Mouse (Mus musculus): ENCODE measurements around the gene Hacd4. TPM values are rescaled to one million over a fixed set of nuclear protein-coding genes. Genes with fewer than 3 reads are reported as not detected.
"Not testable (repeated sequence)": the region's sequence is repeated elsewhere in the genome, so short reads cannot be mapped to it uniquely, and the experiment has no call there.

Hacd4 gene
- polyA plus RNA-seq, 1 experiment from 2014 or later: 13.4 TPM

DNA sequence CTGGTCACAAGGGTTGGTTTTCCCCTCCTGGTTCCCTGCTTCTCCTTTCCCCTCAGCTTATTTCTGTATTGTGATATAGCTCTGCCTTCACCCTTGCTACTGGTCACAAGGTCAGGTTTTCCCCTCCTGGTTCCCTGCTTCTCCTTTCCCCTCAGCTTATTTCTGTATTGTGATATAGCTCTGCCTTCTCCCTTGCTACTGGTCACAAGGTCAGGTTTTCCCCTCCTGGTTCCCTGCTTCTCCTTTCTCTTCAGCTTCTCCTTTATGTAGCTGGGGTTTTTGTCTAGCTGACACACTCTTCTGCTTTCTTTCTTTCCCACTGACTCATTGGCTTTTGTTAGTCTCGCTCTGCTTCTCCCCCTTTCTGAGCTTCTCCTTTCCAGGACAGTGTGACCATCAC lies 48.1 kb downstream of the Hacd4 start:
- H3K4me3 ChIP-seq (replicated peaks); H3K9me3 ChIP-seq: not testable (repeated sequence)
- 83% methylated on average over 1 of the region's 1 CpGs for WGBS

DNA sequence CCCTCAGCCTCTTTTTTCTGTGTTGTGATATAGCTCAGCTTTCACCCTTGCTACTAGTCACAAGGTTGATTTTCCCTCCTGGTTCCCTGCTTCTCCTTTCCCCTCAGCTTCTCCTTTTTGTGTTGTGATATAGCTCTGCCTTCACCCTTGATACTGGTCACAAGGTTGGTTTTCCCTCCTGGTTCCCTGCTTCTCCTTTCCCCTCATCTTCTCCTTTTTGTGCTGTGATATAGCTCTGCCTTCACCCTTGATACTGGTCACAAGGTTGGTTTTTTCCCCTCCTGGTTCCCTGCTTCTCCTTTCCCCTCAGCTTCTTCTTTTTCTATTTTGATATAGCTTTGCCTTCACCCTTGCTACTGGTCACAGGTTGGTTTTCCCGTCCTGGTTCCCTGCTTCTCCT lies 48.7 kb downstream of the Hacd4 start:
- Histone ChIP-seq H3K27me3 (replicated peaks) (no peaks in the 10 kb centered on the region), H3K36me3 (no peaks in the 10 kb centered on the region), H3K4me3 (replicated peaks) (no peak overlapping the region), H3K4me1 (no peaks in the 10 kb centered on the region), H3K27ac (no peak overlapping the region), H3K9me3 (no peaks in the 10 kb centered on the region), H3K4me2 (no peak overlapping the region), H3K9ac (no peak overlapping the region)
- WGBS: 56% methylated on average over 1 of the region's 1 CpGs
- no peak for ATAC-seq (ENCODE audit: insufficient read depth, low FRiP score, low read depth)

More for the DNA sequence above, 48.1 kb downstream of the Hacd4 start:
- H3K4me2 ChIP-seq; H3K4me1 ChIP-seq; H3K27ac ChIP-seq; H3K27me3 ChIP-seq (replicated peaks); H3K36me3 ChIP-seq; ATAC-seq (ENCODE audit: insufficient read depth, low FRiP score, low read depth); H3K9ac ChIP-seq: not testable (repeated sequence)

DNA sequence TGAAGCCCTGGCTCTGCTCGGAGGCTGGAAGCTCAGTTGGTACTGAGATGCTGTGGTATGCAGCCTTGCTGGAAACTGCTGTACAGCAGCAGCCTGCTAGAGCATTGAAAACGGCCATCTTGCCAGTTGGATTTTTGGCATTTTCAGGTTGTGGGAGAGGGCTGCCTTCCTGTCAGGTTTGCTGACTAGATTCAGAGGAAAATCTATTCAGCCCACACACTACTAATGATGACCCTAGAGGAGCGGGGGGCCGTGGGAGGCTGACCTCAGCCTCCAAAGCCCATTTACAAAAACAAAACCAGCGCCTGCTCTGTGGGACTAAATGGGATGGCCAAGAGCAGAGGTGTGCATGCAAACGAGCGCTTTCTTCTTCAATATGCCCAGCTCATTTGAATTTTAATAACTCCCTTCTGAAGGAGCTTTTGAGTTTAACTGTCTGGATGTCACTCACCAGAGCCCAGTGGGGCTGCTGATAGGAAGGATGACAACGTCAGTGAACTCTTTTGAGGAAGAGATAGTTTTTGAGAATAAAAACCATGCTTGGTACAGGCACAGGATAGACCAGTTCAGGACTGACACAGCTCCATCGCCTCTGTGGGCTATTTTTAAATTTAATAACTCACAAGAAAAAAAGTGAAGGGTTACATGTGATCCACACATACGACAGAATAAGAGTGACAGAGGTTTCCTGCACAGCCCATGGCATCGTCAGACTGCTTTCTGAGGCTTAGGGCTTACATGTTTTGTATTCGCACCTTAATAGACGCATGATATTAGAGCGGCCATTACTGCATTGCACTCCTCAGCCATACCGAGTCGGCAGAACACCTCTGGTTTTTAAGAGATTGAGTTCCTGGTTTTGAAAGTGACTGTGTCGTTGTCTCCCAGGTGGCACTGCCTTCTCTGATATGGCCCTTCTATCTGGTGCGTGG lies 66.2 kb downstream of the Hacd4 start:
- H3K4me2 ChIP-seq: no peak overlapping the region
- no peaks in the 10 kb centered on the region; the same call in 1 of the 2 replicates for H3K36me3 ChIP-seq
- H3K27me3 ChIP-seq (replicated peaks): no peaks in the 10 kb centered on the region
- no peak overlapping the region for H3K9ac ChIP-seq
- no peaks in the 10 kb centered on the region for H3K9me3 ChIP-seq
- no peak overlapping the region for H3K27ac ChIP-seq
- no peaks in the 10 kb centered on the region for H3K4me1 ChIP-seq
- no peak for ATAC-seq (ENCODE audit: insufficient read depth, low FRiP score, low read depth)
- 83% methylated on average over 18 of the region's 18 CpGs for WGBS
- H3K4me3 ChIP-seq (replicated peaks): no peak overlapping the region

DNA sequence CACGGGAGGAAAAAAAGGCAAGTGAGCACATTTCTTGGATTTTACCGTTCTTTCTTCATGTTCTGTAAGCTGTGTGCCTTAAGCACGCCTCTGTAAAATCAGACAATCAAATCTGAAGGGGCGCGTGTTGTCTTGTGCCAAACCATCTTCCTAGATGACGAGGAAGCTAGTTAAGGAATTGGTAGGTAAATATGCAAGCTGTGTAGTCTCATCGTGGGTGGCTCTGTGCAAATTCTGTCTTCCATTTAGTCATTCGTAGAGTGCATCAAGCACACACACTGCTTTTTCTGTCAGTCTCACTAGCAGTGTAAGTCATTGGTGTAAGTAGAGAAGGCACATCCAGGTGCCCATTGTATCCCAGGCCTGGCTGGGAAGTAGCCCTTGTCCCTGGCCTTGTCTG lies 67.9 kb downstream of the Hacd4 start:
- Histone ChIP-seq H3K4me1 (no peaks in the 10 kb centered on the region), H3K27ac (no peak overlapping the region), H3K36me3 (no peaks in the 10 kb centered on the region; the same call in 1 of the 2 replicates), H3K4me2 (no peak overlapping the region), H3K27me3 (replicated peaks) (no peaks in the 10 kb centered on the region), H3K4me3 (replicated peaks) (no peak overlapping the region), H3K9me3 (no peaks in the 10 kb centered on the region), H3K9ac (no peak overlapping the region)
- ATAC-seq (ENCODE audit: insufficient read depth, low FRiP score, low read depth): no peak
- WGBS: 93% methylated on average over 8 of the region's 8 CpGs

DNA sequence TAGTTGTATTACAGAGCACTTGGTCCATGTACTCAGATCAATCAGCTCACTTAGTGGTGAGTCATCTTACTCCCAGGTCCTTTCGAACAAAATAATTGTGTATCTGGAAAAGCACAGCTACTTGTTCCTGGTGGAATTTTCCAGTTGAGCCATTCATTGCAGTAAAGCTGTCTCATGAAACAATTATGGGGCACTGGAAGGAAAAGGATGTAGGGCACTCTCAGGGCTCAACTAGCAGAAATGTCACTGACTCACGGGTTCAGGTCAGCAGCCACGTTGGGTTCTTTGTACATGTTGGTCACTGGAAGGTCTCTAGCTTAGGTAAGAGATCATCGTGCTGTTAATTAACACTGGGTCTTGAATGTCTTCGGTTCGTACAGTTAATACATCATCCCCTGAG lies 68.8 kb downstream of the Hacd4 start:
- no peak overlapping the region for H3K4me3 ChIP-seq (replicated peaks)
- H3K4me1 ChIP-seq: no peaks in the 10 kb centered on the region
- H3K9ac ChIP-seq: no peak overlapping the region
- no peaks in the 10 kb centered on the region for H3K27me3 ChIP-seq (replicated peaks)
- no peaks in the 10 kb centered on the region; the same call in 1 of the 2 replicates for H3K36me3 ChIP-seq
- no peak overlapping the region for H3K4me2 ChIP-seq
- 85% methylated on average over 6 of the region's 6 CpGs for WGBS
- no peak for ATAC-seq (ENCODE audit: insufficient read depth, low FRiP score, low read depth)
- H3K9me3 ChIP-seq: no peaks in the 10 kb centered on the region
- H3K27ac ChIP-seq: no peak overlapping the region

DNA sequence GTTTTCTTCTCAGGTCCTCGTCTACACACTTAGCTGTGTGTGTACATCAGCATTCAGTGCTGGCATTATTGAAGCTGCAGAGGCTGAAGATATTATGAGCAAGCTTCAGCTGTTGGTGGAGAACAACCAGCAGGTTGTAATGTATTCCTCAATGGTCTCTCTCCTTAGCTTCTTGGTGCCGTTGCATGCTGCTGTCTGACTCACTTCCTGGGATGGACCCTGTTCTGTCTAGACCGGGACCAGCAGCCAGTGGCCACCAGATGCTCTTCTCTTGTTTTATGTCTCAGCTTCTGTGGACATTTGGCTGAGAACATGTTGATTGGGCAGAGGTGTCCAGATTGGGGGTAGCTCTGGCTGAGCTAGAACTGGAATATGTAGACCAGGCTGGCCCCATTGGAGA lies 81.3 kb downstream of the Hacd4 start:
- Histone ChIP-seq H3K4me1 (no peaks in the 10 kb centered on the region), H3K36me3 (no peaks in the 10 kb centered on the region), H3K9me3 (no peaks in the 10 kb centered on the region), H3K4me3 (replicated peaks) (no peak overlapping the region), H3K4me2 (no peak overlapping the region), H3K9ac (no peak overlapping the region), H3K27ac (no peak overlapping the region), H3K27me3 (replicated peaks) (no peaks in the 10 kb centered on the region)
- ATAC-seq (ENCODE audit: insufficient read depth, low FRiP score, low read depth): no peak
- 81% methylated on average over 3 of the region's 3 CpGs for WGBS

DNA sequence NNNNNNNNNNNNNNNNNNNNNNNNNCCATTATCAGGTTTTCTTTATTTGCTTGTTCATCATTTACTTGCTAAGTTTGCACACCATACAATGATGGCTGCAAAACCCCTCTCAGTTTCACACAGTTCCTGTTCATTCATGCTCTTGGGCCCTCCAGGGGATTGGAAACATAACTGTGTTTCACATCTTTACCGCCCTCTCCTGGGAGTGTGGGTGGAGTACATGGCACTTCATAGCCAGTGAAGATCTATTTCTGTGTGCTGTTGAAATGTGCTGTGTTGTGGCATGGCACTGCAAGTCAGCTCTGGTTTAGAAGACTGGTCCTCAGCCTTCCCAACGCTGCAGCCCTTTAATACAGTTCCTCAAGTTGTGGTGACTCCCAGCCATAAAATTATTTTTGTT lies 82.1 kb downstream of the Hacd4 start:
- no peak overlapping the region for H3K9ac ChIP-seq
- no peaks in the 10 kb centered on the region for H3K27me3 ChIP-seq (replicated peaks)
- no peak overlapping the region for H3K4me3 ChIP-seq (replicated peaks)
- ATAC-seq (ENCODE audit: insufficient read depth, low FRiP score, low read depth): no peak
- WGBS: 65% methylated on average over 2 of the region's 2 CpGs
- H3K4me1 ChIP-seq: no peaks in the 10 kb centered on the region
- H3K27ac ChIP-seq: no peak overlapping the region
- H3K4me2 ChIP-seq: no peak overlapping the region
- H3K36me3 ChIP-seq: no peaks in the 10 kb centered on the region
- no peaks in the 10 kb centered on the region for H3K9me3 ChIP-seq

DNA sequence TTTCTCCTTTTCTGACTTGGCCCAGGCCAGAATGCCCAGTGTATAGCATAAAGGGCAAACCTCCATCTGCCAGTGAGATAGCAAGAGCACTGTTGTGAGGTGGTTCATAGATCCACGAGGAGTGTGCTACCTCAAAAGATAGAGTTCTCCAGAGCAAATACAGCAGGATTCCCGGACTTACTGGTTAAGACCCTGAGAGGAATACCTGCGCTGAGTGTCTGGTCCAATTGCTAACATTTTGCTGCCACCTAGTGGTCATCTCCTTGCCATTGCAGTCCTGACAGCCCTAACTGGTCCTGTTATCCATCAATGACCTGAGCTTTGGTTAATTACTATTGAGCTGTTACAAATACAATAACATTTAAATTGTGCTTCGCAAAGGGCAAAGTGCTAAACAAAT lies 87.8 kb downstream of the Hacd4 start:
- no peaks in the 10 kb centered on the region for H3K4me1 ChIP-seq
- H3K27ac ChIP-seq: no peak overlapping the region
- H3K9me3 ChIP-seq: no peaks in the 10 kb centered on the region
- H3K4me2 ChIP-seq: no peak overlapping the region
- WGBS: 1% methylated on average over 4 of the region's 4 CpGs
- no peak overlapping the region for H3K9ac ChIP-seq
- H3K27me3 ChIP-seq (replicated peaks): no peaks in the 10 kb centered on the region
- H3K4me3 ChIP-seq (replicated peaks): no peak overlapping the region
- no peak for ATAC-seq (ENCODE audit: insufficient read depth, low FRiP score, low read depth)
- H3K36me3 ChIP-seq: no peaks in the 10 kb centered on the region

Other genes with a start within 250 kb of the Hacd4 start
- not detected in 2 replicates for gene Ifnb1, start 83.8 kb upstream of the Hacd4 start, polyA plus RNA-seq (2015; fragmentation: Nextera tagmentation; extraction: Ambion mirVana)
- gene Ifna15, start 119.3 kb upstream of the Hacd4 start, polyA plus RNA-seq (2015; fragmentation: Nextera tagmentation; extraction: Ambion mirVana): not detected in 2 replicates
- not detected in 2 replicates for gene Ifna14, start 132.9 kb upstream of the Hacd4 start, polyA plus RNA-seq (2015; fragmentation: Nextera tagmentation; extraction: Ambion mirVana)
- gene Ifna9, start 153.5 kb upstream of the Hacd4 start, polyA plus RNA-seq (2015; fragmentation: Nextera tagmentation; extraction: Ambion mirVana): not detected in 2 replicates
- not detected in 2 replicates for gene Ifna12, start 164.4 kb upstream of the Hacd4 start, polyA plus RNA-seq (2015; fragmentation: Nextera tagmentation; extraction: Ambion mirVana)
- gene C87499, start 195.5 kb upstream of the Hacd4 start, polyA plus RNA-seq (2015; fragmentation: Nextera tagmentation; extraction: Ambion mirVana): not detected in 2 replicates
- not detected in 2 replicates for gene Ifna13, start 205.5 kb upstream of the Hacd4 start, polyA plus RNA-seq (2015; fragmentation: Nextera tagmentation; extraction: Ambion mirVana)
- gene Ifna16, start 238.0 kb upstream of the Hacd4 start, polyA plus RNA-seq (2015; fragmentation: Nextera tagmentation; extraction: Ambion mirVana): not detected in 2 replicates
- gene Ifna2, start 245.0 kb upstream of the Hacd4 start, polyA plus RNA-seq (2015; fragmentation: Nextera tagmentation; extraction: Ambion mirVana): not detected in 2 replicates

Measured in stomach, embryonic 15.5 days (tissue).